Mouse (Mus musculus): ENCODE measurements around the gene Dclk3.

DNA sequence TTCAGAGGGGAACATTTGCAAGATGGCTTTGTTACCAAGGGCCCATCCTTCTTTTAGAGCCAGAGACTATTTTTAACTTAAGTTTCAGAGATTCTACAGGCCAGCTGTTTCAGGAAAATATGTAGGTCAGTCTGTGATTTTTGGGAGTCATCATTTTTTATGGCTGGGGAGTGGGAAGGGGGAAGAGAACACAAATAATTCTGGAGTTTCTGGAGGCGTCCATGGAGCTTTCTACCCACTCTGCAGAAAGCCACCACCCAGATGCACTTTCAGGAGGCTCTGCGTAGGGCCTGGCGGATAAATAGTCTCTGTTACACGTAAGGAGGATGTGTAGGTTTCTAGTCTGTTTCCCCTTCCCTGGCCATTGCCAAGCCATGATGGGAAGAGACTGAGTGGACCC is 38.8 kb upstream of the Dclk3 start:
- TF ChIP-seq POLR2A (IDR thresholded peaks at IDR 0.05; ENCODE audit: extremely low read depth, insufficient read depth, low read length) (no peak), CTCF (IDR thresholded peaks at IDR 0.05; ENCODE audit: low read depth, low read length) (no peak)

Measured in liver, adult 2 months (tissue).